ENCODE assay signal across 18 mouse cellular contexts in the genomic region with DNA sequence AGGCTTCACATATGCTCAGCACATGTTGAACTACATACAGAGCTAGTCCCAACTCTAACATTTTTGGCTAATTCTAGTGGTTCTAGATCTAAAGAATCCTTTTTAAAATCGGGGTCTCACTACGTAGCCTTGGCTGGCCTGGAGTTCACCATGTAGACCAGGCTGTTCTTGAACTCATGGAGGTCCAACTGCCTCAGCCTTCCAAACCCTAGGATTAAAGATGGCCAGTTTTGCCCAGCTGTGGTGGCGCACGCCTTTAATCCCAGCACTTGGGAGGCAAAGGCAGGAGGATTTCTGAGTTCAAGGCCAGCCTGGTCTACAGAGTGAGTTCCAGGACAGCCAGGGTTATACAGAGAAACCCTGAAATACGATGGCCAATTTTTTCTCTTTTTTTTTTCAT. TPM values are rescaled to one million over a fixed set of nuclear protein-coding genes. Genes with fewer than 3 reads are reported as not detected.
DNase-seq lines count a peak whose midpoint lies in the region; ATAC-seq and TF ChIP-seq lines count a peak whose summit lies in the region.
"Not testable (repeated sequence)": the region's sequence is repeated elsewhere in the genome, so short reads cannot be mapped to it uniquely, and the experiment has no call there.
"Had no signal": no experiment of that assay in that cellular context is flagged by ENCODE, and none has a peak within 500 bp of the region (broad histone marks: within the 10 kb centered on the region; RNA-seq: fewer than 3 reads in every experiment).

No protein-coding gene starts in this region.

- WGBS in forebrain, embryonic 13.5 days, result 93% methylated on average over 5 of the region's 5 CpGs
- WGBS in heart, embryonic 14.5 days, result 96% methylated on average over 5 of the region's 5 CpGs
- WGBS in intestine, embryonic 16.5 days, result 83% methylated on average over 5 of the region's 5 CpGs
- 82% methylated on average over 5 of the region's 5 CpGs for WGBS in liver, embryonic 12.5 days (ENCODE audit: insufficient replicate concordance)
- 86% methylated on average over 5 of the region's 5 CpGs for WGBS in lung, postnatal 0 days

- DNase-seq in MEL (ENCODE audit: low read depth, low spot score), result peak; percentile 20
- not testable (repeated sequence) for DNase-seq in lung, postnatal 0 days (ENCODE audit: low spot score)
- peak; percentile 7 for DNase-seq in naive thymus-derived CD4-positive, alpha-beta T cell, adult 2 months (ENCODE audit: low read depth)

- H3K9me3 ChIP-seq in MEL (replicated peaks; ENCODE audit: insufficient read depth, low read length); forebrain, embryonic 13.5 days (replicated peaks); heart, embryonic 14.5 days (ENCODE audit: control insufficient read depth, low read length); intestine, embryonic 16.5 days (ENCODE audit: control insufficient read depth, low read length); liver, embryonic 12.5 days (replicated peaks); lung, postnatal 0 days (ENCODE audit: low read length): not testable (repeated sequence)

- H3K4me2 ChIP-seq in forebrain, embryonic 13.5 days, result peak overlapping the region; percentile 74; the same call in 1 of the 2 replicates
- peak overlapping the region; percentile 89 for H3K4me2 ChIP-seq in heart, embryonic 14.5 days (ENCODE audit: low read length)
- H3K4me2 ChIP-seq in intestine, embryonic 16.5 days (ENCODE audit: low read depth, low read length), result peak overlapping the region; percentile 19; the same call in 1 of the 2 replicates
- peak overlapping the region; percentile 92 for H3K4me2 ChIP-seq in liver, embryonic 12.5 days
- 0 out of 2 replicates have a peak overlapping the region, but pooled peaks have one; percentile 90 for H3K4me2 ChIP-seq in lung, postnatal 0 days (replicated peaks; ENCODE audit: low read depth, low read length)

- TF ChIP-seq CTCF in MEL (IDR thresholded peaks at IDR 0.05 in 2 of 3, conservative IDR thresholded peaks at IDR 0.05 in 1 of 3; ENCODE audit: control insufficient read depth in 1 of 3, insufficient read depth in 1 of 3, low read depth in 2 of 3, low read length in 3 of 3, poor library complexity in 1 of 3, severe bottlenecking in 1 of 3); lung, postnatal 0 days (IDR thresholded peaks at IDR 0.05); testis, adult 2 months (IDR thresholded peaks at IDR 0.05; ENCODE audit: control insufficient read depth, insufficient read depth, insufficient replicate concordance, low read depth, low read length): not testable (repeated sequence)

- not testable (repeated sequence) for TF ChIP-seq POLR2A in MEL (IDR thresholded peaks at IDR 0.05; ENCODE audit: control insufficient read depth in 1 of 2, insufficient read depth in 1 of 2, low read depth in 1 of 2, low read length in 2 of 2, poor library complexity in 1 of 2); testis, adult 2 months (IDR thresholded peaks at IDR 0.05; ENCODE audit: control insufficient read depth, low read depth, low read length)

- H3K36me3 ChIP-seq in MEL (ENCODE audit: control insufficient read depth in 1 of 2, insufficient read depth in 2 of 2, low read length in 2 of 2); forebrain, embryonic 13.5 days (ENCODE audit: poor library complexity, severe bottlenecking); heart, embryonic 14.5 days (ENCODE audit: control insufficient read depth, insufficient read depth, low read length); intestine, embryonic 16.5 days (ENCODE audit: control insufficient read depth, insufficient read depth, low read length); liver, embryonic 12.5 days; lung, postnatal 0 days (ENCODE audit: insufficient read depth, low read length); testis, adult 2 months (ENCODE audit: control insufficient read depth, insufficient read depth, low read length): not testable (repeated sequence)

- not testable (repeated sequence) for H3K9ac ChIP-seq in MEL (ENCODE audit: control insufficient read depth, low read depth, low read length, poor library complexity, severe bottlenecking); forebrain, embryonic 13.5 days; heart, embryonic 14.5 days (ENCODE audit: low read length); intestine, embryonic 16.5 days (ENCODE audit: low read depth, low read length); liver, embryonic 12.5 days; lung, postnatal 0 days (replicated peaks; ENCODE audit: low read depth)

- H3K4me3 ChIP-seq in MEL (ENCODE audit: control insufficient read depth in 1 of 2, insufficient read depth in 1 of 2, low read depth in 2 of 2, low read length in 2 of 2), result peak overlapping the region in 1 of 2 experiments; percentile 99; a peak in 2 of 4 replicates
- not testable (repeated sequence) for H3K4me3 ChIP-seq in forebrain, embryonic 13.5 days; heart, embryonic 14.5 days (ENCODE audit: control insufficient read depth in 1 of 2, insufficient read depth in 1 of 2, low read depth in 1 of 2, low read length in 2 of 2); intestine, embryonic 16.5 days (ENCODE audit: low read length); lung, postnatal 0 days (ENCODE audit: low read depth, low read length)
- H3K4me3 ChIP-seq in liver, embryonic 12.5 days, result peak overlapping the region; percentile 83; the same call in 1 of the 2 replicates
- H3K4me3 ChIP-seq in testis, adult 2 months (ENCODE audit: control insufficient read depth, low read depth, low read length), result peak overlapping the region; percentile 52

- H3K79me2 ChIP-seq in MEL (ENCODE audit: control insufficient read depth, insufficient read depth, low read length, poor library complexity), result peaks cover 16% of the 10 kb centered on the region

- H3K27me3 ChIP-seq in MEL (ENCODE audit: control insufficient read depth in 1 of 2, insufficient read depth in 2 of 2, low read length in 2 of 2); forebrain, embryonic 13.5 days; heart, embryonic 14.5 days (ENCODE audit: control insufficient read depth, insufficient read depth, low read length); intestine, embryonic 16.5 days (replicated peaks; ENCODE audit: control insufficient read depth, insufficient read depth, low read length); liver, embryonic 12.5 days (replicated peaks); lung, postnatal 0 days (replicated peaks; ENCODE audit: insufficient read depth, low read length); testis, adult 2 months (ENCODE audit: control insufficient read depth, insufficient read depth, low read length): not testable (repeated sequence)

- not testable (repeated sequence) for TF ChIP-seq RAD21 in MEL (IDR thresholded peaks at IDR 0.05; ENCODE audit: low read depth, low read length)

- H3K4me1 ChIP-seq in MEL (ENCODE audit: control insufficient read depth in 1 of 2, insufficient read depth in 2 of 2, low read length in 2 of 2); lung, postnatal 0 days (ENCODE audit: insufficient read depth, low read depth, low read length); testis, adult 2 months (ENCODE audit: control insufficient read depth, insufficient read depth, low read length): not testable (repeated sequence)
- peaks cover 17% of the 10 kb centered on the region; the same call in 1 of the 2 replicates for H3K4me1 ChIP-seq in forebrain, embryonic 13.5 days
- H3K4me1 ChIP-seq in heart, embryonic 14.5 days (ENCODE audit: control insufficient read depth in 2 of 2, insufficient read depth in 2 of 2, low read length in 2 of 2), result peaks cover 2 to 11% of the 10 kb centered on the region in 2 experiments; a peak in 2 of 4 replicates
- H3K4me1 ChIP-seq in intestine, embryonic 16.5 days (ENCODE audit: control insufficient read depth, insufficient read depth, low read length), result peaks cover 11% of the 10 kb centered on the region; the same call in 1 of the 2 replicates
- H3K4me1 ChIP-seq in liver, embryonic 12.5 days, result peaks cover 31% of the 10 kb centered on the region

- not testable (repeated sequence) for TF ChIP-seq EP300 in MEL (IDR thresholded peaks at IDR 0.05; ENCODE audit: low read depth in 1 of 2, low read length in 2 of 2); lung, postnatal 0 days (IDR thresholded peaks at IDR 0.05)

- ATAC-seq in forebrain, embryonic 13.5 days; heart, embryonic 14.5 days (ENCODE audit: insufficient number of reproducible peaks, insufficient read depth, low FRiP score, low read depth); intestine, embryonic 16.5 days; liver, embryonic 12.5 days; lung, postnatal 0 days: not testable (repeated sequence)

- not testable (repeated sequence) for H3K27ac ChIP-seq in MEL (ENCODE audit: control insufficient read depth, low read depth, low read length); forebrain, embryonic 13.5 days; heart, embryonic 14.5 days (replicated peaks in 1 of 2; ENCODE audit: control insufficient read depth in 1 of 2, insufficient read depth in 1 of 2, low read depth in 2 of 2, low read length in 2 of 2); intestine, embryonic 16.5 days (ENCODE audit: low read length); lung, postnatal 0 days (ENCODE audit: low read length); testis, adult 2 months (ENCODE audit: control insufficient read depth, insufficient read depth, low read depth, low read length)
- 0 out of 2 replicates have a peak overlapping the region, but pooled peaks have one; percentile 27 for H3K27ac ChIP-seq in liver, embryonic 12.5 days

RNA-seq across cellular contexts. Expression of gene Smim13, which starts 1.6 kb away (rescaled TPM):
- 10.7 and 11.1 TPM in 2 replicates for total RNA-seq in MEL (2012; rRNA removed)
- 10 to 100 TPM in 1 of 2 experiments, not detected in 1; 13.1 TPM for polyA plus RNA-seq in MEL (2012; ENCODE audit: insufficient read depth in 1 of 2, insufficient read length in 2 of 2, low read depth in 1 of 2, low replicate concordance in 2 of 2, missing spikeins in 1 of 2)
- 14.6 and 15.6 TPM in 2 replicates for polyA plus RNA-seq in forebrain, embryonic 13.5 days (2015; fragmentation: Nextera tagmentation; extraction: Ambion mirVana)
- polyA plus RNA-seq in heart, embryonic 14.5 days (2014; fragmentation: Nextera tagmentation; extraction: Ambion mirVana), result 8.8 and 10.6 TPM in 2 replicates
- 8.5 and 8.7 TPM in 2 replicates for polyA plus RNA-seq in intestine, embryonic 16.5 days (2015; fragmentation: Nextera tagmentation; extraction: Ambion mirVana)
- polyA plus RNA-seq in liver, embryonic 12.5 days (2016; fragmentation: Nextera tagmentation; extraction: Ambion mirVana), result 10.3 and 11.2 TPM in 2 replicates
- polyA plus RNA-seq in lung, postnatal 0 days (2015; fragmentation: Nextera tagmentation; extraction: Ambion mirVana), result 8.2 and 9.0 TPM in 2 replicates
- 14.3 and 16.2 TPM in 2 replicates for polyA plus RNA-seq in testis, adult 2 months (2012; rRNA removed)

RNA-seq across cellular contexts. Expression of gene Gm17364, which starts 22.5 kb away (rescaled TPM):
- total RNA-seq in MEL (2012; rRNA removed), result not detected in 2 replicates
- polyA plus RNA-seq in MEL (2012; ENCODE audit: insufficient read depth in 1 of 2, insufficient read length in 2 of 2, low read depth in 1 of 2, low replicate concordance in 2 of 2, missing spikeins in 1 of 2), result not detected
- not detected in 2 replicates for polyA plus RNA-seq in forebrain, embryonic 13.5 days (2015; fragmentation: Nextera tagmentation; extraction: Ambion mirVana)
- not detected in 2 replicates for polyA plus RNA-seq in heart, embryonic 14.5 days (2014; fragmentation: Nextera tagmentation; extraction: Ambion mirVana)
- polyA plus RNA-seq in intestine, embryonic 16.5 days (2015; fragmentation: Nextera tagmentation; extraction: Ambion mirVana), result not detected in 2 replicates
- not detected in 2 replicates for polyA plus RNA-seq in liver, embryonic 12.5 days (2016; fragmentation: Nextera tagmentation; extraction: Ambion mirVana)
- polyA plus RNA-seq in lung, postnatal 0 days (2015; fragmentation: Nextera tagmentation; extraction: Ambion mirVana), result not detected in 2 replicates
- not detected in 2 replicates for polyA plus RNA-seq in testis, adult 2 months (2012; rRNA removed)
- total RNA-seq: adrenal gland, postnatal 4 days; granulocyte monocyte progenitor cell, adult 5-6 weeks; heart, postnatal 10 days; layer of hippocampus, adult 18-20 months; left cerebral cortex, adult 18-20 months had no signal
- polyA plus RNA-seq: forebrain, embryonic 10.5 days; kidney, embryonic 16.5 days; limb, embryonic 11.5 days; midbrain, embryonic 10.5 days; small intestine, adult 2 months had no signal

RNA-seq across cellular contexts. Expression of gene Elovl2, which starts 31.0 kb away (rescaled TPM):
- total RNA-seq in MEL (2012; rRNA removed), result not detected in 2 replicates
- polyA plus RNA-seq in MEL (2012; ENCODE audit: insufficient read depth in 1 of 2, insufficient read length in 2 of 2, low read depth in 1 of 2, low replicate concordance in 2 of 2, missing spikeins in 1 of 2), result not detected
- 45.1 and 47.7 TPM in 2 replicates for polyA plus RNA-seq in forebrain, embryonic 13.5 days (2015; fragmentation: Nextera tagmentation; extraction: Ambion mirVana)
- 0.44 and 0.92 TPM in 2 replicates for polyA plus RNA-seq in heart, embryonic 14.5 days (2014; fragmentation: Nextera tagmentation; extraction: Ambion mirVana)
- 5.7 and 6.3 TPM in 2 replicates for polyA plus RNA-seq in intestine, embryonic 16.5 days (2015; fragmentation: Nextera tagmentation; extraction: Ambion mirVana)
- 27.3 and 27.7 TPM in 2 replicates for polyA plus RNA-seq in liver, embryonic 12.5 days (2016; fragmentation: Nextera tagmentation; extraction: Ambion mirVana)
- polyA plus RNA-seq in lung, postnatal 0 days (2015; fragmentation: Nextera tagmentation; extraction: Ambion mirVana), result 0.39 TPM in 2 replicates
- polyA plus RNA-seq in testis, adult 2 months (2012; rRNA removed), result 102 and 132 TPM in 2 replicates
- total RNA-seq: granulocyte monocyte progenitor cell, adult 5-6 weeks had no signal

Comparison
In these comparisons a context has a peak if more than half of its experiments do, and no peak if none do; other contexts are left out.
1. H3K4me2 ChIP-seq: peak in every context shown above with its lines; median percentile 92 in liver, embryonic 12.5 days; 90 in lung, postnatal 0 days; 89 in heart, embryonic 14.5 days; 74 in forebrain, embryonic 13.5 days; 19 in intestine, embryonic 16.5 days.